ENCODE assay signal across 15 mouse cellular contexts in genomic region chr7:137307131-137307530, GRCm38 (mm10). TPM values are rescaled to one million over a fixed set of nuclear protein-coding genes. Genes with fewer than 3 reads are reported as not detected.
A peak's percentile ranks its signal among the peaks of the same experiment; 100 is the strongest.
DNase-seq lines count a peak whose midpoint lies in the region; ATAC-seq lines count a peak whose summit lies in the region.
"Had no signal": no experiment of that assay in that cellular context is flagged by ENCODE, and none has a peak within 500 bp of the region (broad histone marks: within the 10 kb centered on the region; RNA-seq: fewer than 3 reads in every experiment).

No protein-coding gene starts in this region.

- peak overlapping the region; percentile 41 for H3K4me3 ChIP-seq in hindbrain, embryonic 13.5 days
- H3K4me3 ChIP-seq in midbrain, embryonic 13.5 days (replicated peaks): peak overlapping the region; percentile 40
- H3K4me3 ChIP-seq: stomach, embryonic 15.5 days had no signal

- H3K4me2 ChIP-seq in hindbrain, embryonic 13.5 days: peak overlapping the region; percentile 77
- H3K4me2 ChIP-seq in midbrain, embryonic 13.5 days (replicated peaks): peak overlapping the region; percentile 55
- H3K4me2 ChIP-seq: stomach, embryonic 15.5 days had no signal

- H3K27me3 ChIP-seq in hindbrain, embryonic 13.5 days: 0 out of 2 replicates have a peak, but pooled peaks cover 13% of the 10 kb centered on the region
- H3K27me3 ChIP-seq in midbrain, embryonic 13.5 days: peaks cover 32% of the 10 kb centered on the region

- peak overlapping the region; percentile 76 for H3K9ac ChIP-seq in hindbrain, embryonic 13.5 days
- H3K9ac ChIP-seq in midbrain, embryonic 13.5 days (replicated peaks): peak overlapping the region; percentile 64
- H3K9ac ChIP-seq: liver, embryonic 14.5 days; stomach, embryonic 15.5 days had no signal

- peak overlapping the region; percentile 89 for H3K27ac ChIP-seq in hindbrain, embryonic 13.5 days
- peak overlapping the region; percentile 68 for H3K27ac ChIP-seq in midbrain, embryonic 13.5 days
- H3K27ac ChIP-seq: liver, embryonic 14.5 days; stomach, embryonic 15.5 days had no signal

- ATAC-seq in hindbrain, embryonic 13.5 days (ENCODE audit: low FRiP score): no peak
- no peak for ATAC-seq in midbrain, embryonic 13.5 days

- H3K9me3 ChIP-seq in hindbrain, embryonic 13.5 days: no peaks in the 10 kb centered on the region
- H3K9me3 ChIP-seq in midbrain, embryonic 13.5 days: no peaks in the 10 kb centered on the region
- H3K9me3 ChIP-seq: stomach, embryonic 15.5 days had no signal

- peak; percentile 35 for DNase-seq in retina, embryonic 14.5 days (ENCODE audit: low spot score)
- no peak for DNase-seq in retina, postnatal 1 day
- no peak for DNase-seq in liver
- no peak for DNase-seq in layer of hippocampus, adult 18-20 months (ENCODE audit: low spot score in 2 of 2)
- no peak for DNase-seq in left cerebral cortex, postnatal 10 days (ENCODE audit: extremely low spot score in 1 of 2, low spot score in 2 of 2)
- DNase-seq: adrenal gland, postnatal 14 days; cerebellum, adult 11-12 months; heart, postnatal 10 days; kidney, adult 9 months; lung, postnatal 36 days; right cerebral cortex, postnatal 4 days had no signal

- H3K4me1 ChIP-seq in hindbrain, embryonic 13.5 days (replicated peaks): peaks cover 59% of the 10 kb centered on the region
- H3K4me1 ChIP-seq in midbrain, embryonic 13.5 days (replicated peaks): peaks cover 79% of the 10 kb centered on the region

- WGBS in hindbrain, embryonic 13.5 days: 9% methylated on average over 8 of the region's 8 CpGs
- 11% methylated on average over 8 of the region's 8 CpGs for WGBS in midbrain, embryonic 13.5 days

- intact Hi-C loops in left cerebral cortex, postnatal 10 days (cut with DNase I): loop anchor here (5.0 to 10.0 kb wide), 2 partner anchors 105 to 482 kb away; no protein-coding TSS in a partner anchor

- peaks cover 6% of the 10 kb centered on the region; the same call in 1 of the 2 replicates for H3K36me3 ChIP-seq in hindbrain, embryonic 13.5 days
- 0 out of 2 replicates have a peak, but pooled peaks cover 5% of the 10 kb centered on the region for H3K36me3 ChIP-seq in midbrain, embryonic 13.5 days
- H3K36me3 ChIP-seq: stomach, embryonic 15.5 days had no signal

RNA-seq across cellular contexts. Expression of gene Ebf3, which starts 7.1 kb away (rescaled TPM):
- 22.2 and 27.7 TPM in 2 replicates for polyA plus RNA-seq in hindbrain, embryonic 13.5 days (2015; fragmentation: Nextera tagmentation; extraction: Ambion mirVana)
- 18.1 and 18.2 TPM in 2 replicates for polyA plus RNA-seq in midbrain, embryonic 13.5 days (2015; fragmentation: Nextera tagmentation; extraction: Ambion mirVana)
- under 1 TPM; 0.47 to 0.68 TPM for total RNA-seq in layer of hippocampus, adult 18-20 months (2021)
- total RNA-seq in left cerebral cortex, postnatal 10 days (2021): under 1 TPM; 0.77 to 0.79 TPM
